Mouse (Mus musculus): ENCODE data around the gene Pomt1. TPM values are rescaled to one million over a fixed set of nuclear protein-coding genes. Genes with fewer than 3 reads are reported as not detected.

Pomt1 gene
- polyA plus RNA-seq (2015; fragmentation: Nextera tagmentation; extraction: Ambion mirVana) = 29.9 and 34.5 TPM in 2 replicates

- no peaks in the 10 kb centered on the region for H3K9me3 ChIP-seq
- no peaks in the 10 kb centered on the region for H3K27me3 ChIP-seq
- peak within 1 kb of the TSS; percentile 85 for H3K4me2 ChIP-seq (replicated peaks)
- peak within 1 kb of the TSS; percentile 83 for H3K27ac ChIP-seq (replicated peaks)
- H3K4me1 ChIP-seq = peaks cover 26% of the 10 kb centered on the region
- peak; percentile 93 for ATAC-seq (replicated peaks)
- peaks cover 31% of the 10 kb centered on the region for H3K36me3 ChIP-seq
- peak within 1 kb of the TSS; percentile 76 for H3K4me3 ChIP-seq
- WGBS = under 1% methylated on average over 54 of the region's 54 CpGs
- peak within 1 kb of the TSS; percentile 73 for H3K9ac ChIP-seq (replicated peaks)
These were observed at the start of gene Pomt1 for GRCm38 (mm10) chr2:32235886-32236759. Pomt1 (plus strand) TSS chr2:32236590.

DNA sequence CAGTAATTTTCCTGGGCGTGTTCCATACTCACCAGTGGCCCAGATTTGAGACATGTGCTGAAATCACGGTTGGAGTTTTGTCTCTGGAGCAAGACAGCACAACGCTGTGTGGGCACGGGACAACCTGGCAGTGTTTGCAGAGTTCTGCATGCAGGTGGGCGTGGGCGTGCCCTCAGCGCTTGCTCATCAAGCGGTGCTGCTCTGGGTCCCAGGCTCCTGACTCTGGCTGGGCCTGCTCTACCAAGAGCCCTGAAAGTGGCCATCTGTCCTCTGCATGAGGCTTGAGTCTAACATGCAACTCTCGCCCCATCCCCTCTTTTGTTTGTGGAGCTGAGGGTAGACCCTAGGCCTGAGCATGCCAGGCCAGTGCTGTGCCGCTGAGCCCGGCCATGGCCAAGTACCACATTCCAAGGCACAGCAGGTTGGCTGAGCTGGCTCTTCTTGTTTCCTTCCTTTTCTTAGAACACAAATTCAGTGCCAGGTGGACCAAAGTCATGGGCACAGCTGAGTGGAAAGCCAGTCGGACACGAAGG lies 49.3 kb upstream of the Pomt1 start:
- H3K4me2 ChIP-seq (replicated peaks) = no peak overlapping the region
- H3K4me3 ChIP-seq = no peak overlapping the region
- H3K27ac ChIP-seq (replicated peaks) = no peak overlapping the region
- H3K9me3 ChIP-seq = no peaks in the 10 kb centered on the region
- H3K9ac ChIP-seq (replicated peaks) = no peak overlapping the region
- no peaks in the 10 kb centered on the region for H3K27me3 ChIP-seq
- H3K4me1 ChIP-seq = peaks cover 15% of the 10 kb centered on the region
- peaks cover 42% of the 10 kb centered on the region for H3K36me3 ChIP-seq
- 94% methylated on average over 13 of the region's 13 CpGs for WGBS
- no peak for ATAC-seq (replicated peaks)

DNA sequence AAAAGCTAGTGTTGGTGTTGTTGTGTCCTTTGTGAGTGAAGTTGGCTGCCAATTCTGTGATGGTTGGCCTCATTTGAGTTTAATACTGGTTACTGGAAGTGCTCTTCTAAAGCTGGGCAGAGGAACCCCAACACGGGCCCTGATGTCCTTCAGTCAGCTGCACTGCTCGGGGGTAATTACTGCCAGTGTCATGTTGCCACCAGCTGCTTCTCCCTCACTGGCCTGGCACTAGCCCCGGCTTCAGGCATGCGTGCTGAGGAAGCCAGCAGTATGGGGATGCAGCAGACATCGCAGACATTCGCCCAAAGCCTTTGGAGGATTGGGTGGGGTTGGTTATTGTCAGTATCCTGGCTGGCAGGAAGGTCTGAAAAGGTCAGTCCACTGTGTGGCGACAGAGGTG lies 48.7 kb upstream of the Pomt1 start:
- no peak overlapping the region for H3K9ac ChIP-seq (replicated peaks)
- H3K4me1 ChIP-seq = peaks cover 9% of the 10 kb centered on the region
- no peaks in the 10 kb centered on the region for H3K27me3 ChIP-seq
- no peak for ATAC-seq (replicated peaks)
- H3K9me3 ChIP-seq = no peaks in the 10 kb centered on the region
- H3K36me3 ChIP-seq = peaks cover 47% of the 10 kb centered on the region
- no peak overlapping the region for H3K4me2 ChIP-seq (replicated peaks)
- 84% methylated on average over 7 of the region's 7 CpGs for WGBS
- no peak overlapping the region for H3K27ac ChIP-seq (replicated peaks)
- no peak overlapping the region for H3K4me3 ChIP-seq

GRCm38 (mm10) chr2:32189060-32189681 lies 47.2 kb upstream of the Pomt1 start:
- 88% methylated on average over 5 of the region's 5 CpGs for WGBS
- Histone ChIP-seq H3K9ac (replicated peaks) (no peak overlapping the region), H3K4me3 (no peak overlapping the region), H3K9me3 (no peaks in the 10 kb centered on the region), H3K36me3 (peaks cover 62% of the 10 kb centered on the region), H3K4me2 (replicated peaks) (no peak overlapping the region), H3K27ac (replicated peaks) (no peak overlapping the region), H3K27me3 (no peaks in the 10 kb centered on the region), H3K4me1 (no peaks in the 10 kb centered on the region)
- no peak for ATAC-seq (replicated peaks)

DNA sequence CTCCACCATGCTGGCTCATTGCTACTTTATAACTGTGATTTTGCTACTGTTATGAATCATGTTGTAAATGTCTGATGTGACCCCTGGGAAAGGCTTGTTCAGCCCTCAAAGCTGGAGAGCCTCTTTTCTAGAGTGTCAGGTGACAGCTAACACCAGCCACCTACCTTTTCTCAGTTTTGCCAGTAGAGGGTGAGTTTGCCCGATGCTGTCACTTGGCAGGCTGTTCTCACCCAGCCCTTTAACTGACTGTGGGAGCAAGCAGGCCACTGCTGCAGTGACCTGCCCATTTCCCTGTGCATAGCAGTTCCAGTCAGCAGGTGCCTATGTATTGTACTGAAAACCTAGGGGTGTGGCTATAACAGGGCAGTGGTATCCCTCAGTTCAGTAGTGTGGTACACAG lies 45.8 kb upstream of the Pomt1 start:
- Histone ChIP-seq H3K36me3 (peaks cover 67% of the 10 kb centered on the region), H3K4me2 (replicated peaks) (no peak overlapping the region), H3K9me3 (no peaks in the 10 kb centered on the region), H3K9ac (replicated peaks) (no peak overlapping the region), H3K27me3 (no peaks in the 10 kb centered on the region), H3K4me1 (no peaks in the 10 kb centered on the region), H3K27ac (replicated peaks) (no peak overlapping the region), H3K4me3 (no peak overlapping the region)
- 82% methylated on average over 1 of the region's 1 CpGs for WGBS
- no peak for ATAC-seq (replicated peaks)

DNA sequence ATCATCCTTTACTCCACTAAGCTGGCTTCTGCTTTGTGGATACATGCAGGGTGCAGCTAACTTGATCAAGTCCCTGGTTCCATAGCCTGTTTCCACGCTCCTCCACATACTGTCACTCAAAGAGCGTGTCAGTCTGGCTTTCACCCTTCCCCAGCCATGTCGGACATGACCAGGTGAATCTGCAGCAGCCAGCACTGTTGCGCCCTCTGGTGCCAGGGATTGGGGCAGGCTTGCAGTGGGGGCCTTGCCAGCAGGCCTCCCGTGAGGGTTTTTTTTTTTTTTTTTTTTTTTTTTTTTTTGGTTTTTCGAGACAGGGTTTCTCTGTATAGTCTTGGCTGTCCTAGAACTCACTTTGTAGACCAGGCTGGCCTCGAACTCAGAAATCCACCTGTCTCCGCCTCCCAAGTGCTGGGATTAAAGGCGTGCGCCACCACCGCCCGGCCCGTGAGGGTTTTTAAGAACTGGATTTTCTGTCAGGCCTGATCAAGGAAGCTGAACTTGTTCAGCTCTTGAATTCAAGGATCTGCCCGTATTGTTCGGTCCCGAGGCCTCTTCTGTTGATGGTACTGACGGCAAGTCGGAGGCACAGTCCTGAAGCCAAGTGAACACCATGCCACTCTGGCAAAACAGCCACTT lies 44.4 kb upstream of the Pomt1 start:
- no peak for ATAC-seq (replicated peaks)
- H3K27me3 ChIP-seq = no peaks in the 10 kb centered on the region
- no peak overlapping the region for H3K4me2 ChIP-seq (replicated peaks)
- H3K36me3 ChIP-seq = peaks cover 73% of the 10 kb centered on the region
- no peaks in the 10 kb centered on the region for H3K4me1 ChIP-seq
- no peak overlapping the region for H3K4me3 ChIP-seq
- H3K9ac ChIP-seq (replicated peaks) = no peak overlapping the region
- WGBS = 86% methylated on average over 17 of the region's 18 CpGs
- no peak overlapping the region for H3K27ac ChIP-seq (replicated peaks)
- no peaks in the 10 kb centered on the region for H3K9me3 ChIP-seq

GRCm38 (mm10) chr2:32198977-32199376 lies 37.4 kb upstream of the Pomt1 start:
- Histone ChIP-seq H3K27me3 (no peaks in the 10 kb centered on the region), H3K36me3 (peaks cover 98% of the 10 kb centered on the region), H3K4me1 (0 out of 2 replicates have a peak, but pooled peaks cover 7% of the 10 kb centered on the region), H3K27ac (replicated peaks) (no peak overlapping the region), H3K9me3 (no peaks in the 10 kb centered on the region), H3K4me2 (replicated peaks) (no peak overlapping the region), H3K9ac (replicated peaks) (no peak overlapping the region), H3K4me3 (no peak overlapping the region)
- 77% methylated on average over 11 of the region's 11 CpGs for WGBS
- ATAC-seq (replicated peaks) = no peak

DNA sequence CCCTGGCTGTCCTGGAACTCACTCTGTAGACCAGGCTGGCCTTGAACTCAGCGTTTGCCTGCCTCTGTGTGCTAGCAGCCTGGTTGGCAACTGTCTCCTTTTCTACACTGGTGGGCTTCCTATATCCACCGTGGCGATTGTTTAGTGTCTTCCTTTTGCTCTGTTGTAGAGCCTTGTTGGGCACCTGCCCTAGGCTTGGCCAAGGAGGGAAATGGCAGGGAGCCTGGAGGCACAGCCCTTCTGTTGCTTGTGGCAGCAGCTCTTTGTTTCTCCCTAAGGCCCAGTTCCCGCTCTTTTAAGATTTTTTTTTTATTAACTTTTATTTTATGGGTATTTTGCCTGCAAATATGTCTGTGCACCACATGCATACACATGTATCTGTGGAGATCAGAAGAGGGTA lies 36.4 kb upstream of the Pomt1 start:
- no peak for ATAC-seq (replicated peaks)
- WGBS = 84% methylated on average over 4 of the region's 4 CpGs
- no peaks in the 10 kb centered on the region for H3K9me3 ChIP-seq
- H3K4me2 ChIP-seq (replicated peaks) = no peak overlapping the region
- 0 out of 2 replicates have a peak, but pooled peaks cover 7% of the 10 kb centered on the region for H3K4me1 ChIP-seq
- peaks cover 98% of the 10 kb centered on the region for H3K36me3 ChIP-seq
- H3K27ac ChIP-seq (replicated peaks) = no peak overlapping the region
- no peaks in the 10 kb centered on the region for H3K27me3 ChIP-seq
- H3K4me3 ChIP-seq = no peak overlapping the region
- no peak overlapping the region for H3K9ac ChIP-seq (replicated peaks)

DNA sequence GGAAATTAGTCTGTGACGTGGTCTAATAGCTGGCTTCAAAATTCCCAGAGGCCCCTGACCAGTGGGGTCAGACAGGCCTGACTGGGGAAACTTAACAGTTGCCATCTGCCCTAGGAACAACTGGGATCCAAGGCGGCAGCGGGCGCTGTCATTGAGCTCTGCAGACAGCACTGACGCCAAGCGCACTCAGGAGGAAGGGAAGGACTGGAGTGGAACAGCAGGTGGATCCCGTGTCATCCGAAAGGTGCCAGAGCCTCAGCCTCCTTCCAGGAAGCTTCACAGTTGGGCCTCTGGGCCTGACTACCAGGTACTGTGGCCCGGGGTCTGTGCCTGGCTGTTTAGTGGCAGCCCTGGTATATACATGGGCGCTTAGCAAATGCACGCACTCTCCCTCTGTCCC lies 35.7 kb upstream of the Pomt1 start:
- Histone ChIP-seq H3K4me1 (0 out of 2 replicates have a peak, but pooled peaks cover 7% of the 10 kb centered on the region), H3K9me3 (no peaks in the 10 kb centered on the region), H3K36me3 (peaks cover 98% of the 10 kb centered on the region), H3K27me3 (no peaks in the 10 kb centered on the region), H3K4me2 (replicated peaks) (no peak overlapping the region), H3K4me3 (no peak overlapping the region), H3K27ac (replicated peaks) (peak overlapping the region; percentile 33; the same call in 1 of the 2 replicates), H3K9ac (replicated peaks) (no peak overlapping the region)
- WGBS = 89% methylated on average over 11 of the region's 11 CpGs
- ATAC-seq (replicated peaks) = no peak

GRCm38 (mm10) chr2:32201527-32201926 lies 34.9 kb upstream of the Pomt1 start:
- H3K4me2 ChIP-seq (replicated peaks) = no peak overlapping the region
- H3K9ac ChIP-seq (replicated peaks) = no peak overlapping the region
- H3K36me3 ChIP-seq = peaks cover 98% of the 10 kb centered on the region
- H3K27me3 ChIP-seq = no peaks in the 10 kb centered on the region
- 41% methylated on average over 7 of the region's 7 CpGs for WGBS
- 0 out of 2 replicates have a peak overlapping the region, but pooled peaks have one; percentile 33 for H3K27ac ChIP-seq (replicated peaks)
- H3K9me3 ChIP-seq = no peaks in the 10 kb centered on the region
- ATAC-seq (replicated peaks) = 0 out of 2 replicates have a peak, but pooled peaks have one; percentile 57
- no peak overlapping the region for H3K4me3 ChIP-seq
- 0 out of 2 replicates have a peak, but pooled peaks cover 7% of the 10 kb centered on the region for H3K4me1 ChIP-seq

DNA sequence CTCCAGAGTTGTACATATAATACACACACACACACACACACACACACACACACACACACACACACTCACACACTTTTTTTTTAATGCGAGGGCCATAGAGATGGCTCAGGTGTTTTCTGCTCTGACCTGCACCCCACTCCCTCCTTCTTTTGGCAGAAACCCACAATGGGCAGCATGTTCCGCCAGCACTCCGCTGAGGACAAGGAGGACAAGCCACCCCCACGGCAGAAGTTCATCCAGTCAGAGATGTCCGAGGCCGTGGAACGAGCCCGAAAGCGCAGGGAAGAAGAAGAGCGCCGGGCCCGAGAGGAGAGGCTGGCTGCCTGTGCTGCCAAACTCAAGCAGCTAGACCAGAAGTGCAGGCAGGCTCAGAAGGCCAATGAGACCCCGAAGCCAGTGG lies 32.5 kb upstream of the Pomt1 start:
- WGBS = 92% methylated on average over 13 of the region's 13 CpGs
- Histone ChIP-seq H3K4me1 (0 out of 2 replicates have a peak, but pooled peaks cover 7% of the 10 kb centered on the region), H3K4me3 (no peak overlapping the region)

GRCm38 (mm10) chr2:32207682-32208081 lies 28.7 kb upstream of the Pomt1 start:
- H3K27me3 ChIP-seq = no peaks in the 10 kb centered on the region
- no peaks in the 10 kb centered on the region for H3K9me3 ChIP-seq
- peaks cover 99% of the 10 kb centered on the region for H3K36me3 ChIP-seq
- no peak overlapping the region for H3K27ac ChIP-seq (replicated peaks)
- 100% methylated on average over 1 of the region's 1 CpGs for WGBS
- no peak overlapping the region for H3K4me3 ChIP-seq
- H3K4me2 ChIP-seq (replicated peaks) = no peak overlapping the region
- no peak overlapping the region for H3K9ac ChIP-seq (replicated peaks)
- no peaks in the 10 kb centered on the region for H3K4me1 ChIP-seq
- no peak for ATAC-seq (replicated peaks)

More for the DNA sequence above, 32.5 kb upstream of the Pomt1 start:
- Histone ChIP-seq H3K9me3 (no peaks in the 10 kb centered on the region), H3K36me3 (peaks cover 100% of the 10 kb centered on the region), H3K27me3 (no peaks in the 10 kb centered on the region), H3K4me2 (replicated peaks) (no peak overlapping the region), H3K27ac (replicated peaks) (no peak overlapping the region), H3K9ac (replicated peaks) (no peak overlapping the region)
- no peak for ATAC-seq (replicated peaks)

Measured in forebrain, embryonic 15.5 days (tissue).